Mouse (Mus musculus): Measurements from ENCODE around the gene Smim27. TPM values are rescaled to one million over a fixed set of nuclear protein-coding genes. Genes with fewer than 3 reads are reported as not detected.

The Smim27 gene
- total RNA-seq (2015; ENCODE audit: low replicate concordance) (3.4 and 14.8 TPM in 2 replicates), total RNA-seq (2017; ENCODE audit: low replicate concordance) (1.2 TPM in 1 of 2 replicates, not detected in the other)

DNA sequence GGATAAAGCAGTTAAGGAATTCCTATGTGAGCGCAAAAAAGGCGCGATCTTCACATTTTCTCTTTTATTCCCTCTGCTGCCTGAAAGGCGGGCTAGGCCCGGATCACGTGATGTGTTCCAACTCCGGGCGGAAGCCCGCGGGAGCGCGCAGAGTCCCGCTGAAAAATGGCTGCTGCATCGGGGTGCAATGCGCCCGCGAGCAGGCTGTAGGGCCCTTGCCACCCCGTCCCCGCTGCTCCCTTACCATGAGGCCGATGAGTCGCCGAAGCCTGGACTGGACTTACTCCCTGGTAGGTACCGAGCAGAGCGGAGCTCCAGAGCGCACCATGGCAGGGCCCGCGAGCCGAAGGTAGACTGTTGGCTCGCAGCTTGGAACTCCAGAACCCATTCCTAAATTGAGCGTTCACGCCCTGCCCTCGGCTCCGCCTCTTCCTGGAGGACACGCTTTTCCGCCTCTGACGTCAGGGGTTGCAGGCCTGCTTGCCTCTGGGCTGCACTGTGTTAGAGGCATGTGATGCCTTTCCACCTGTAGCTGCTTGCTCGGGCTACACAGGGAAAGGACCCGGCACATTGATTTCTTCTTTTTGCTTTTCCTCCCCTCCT lies at the start of gene Smim27, which contains the start of gene Topors:
Gene Smim27, plus strand, starts transcription at position 150 of the 603 bp plus-strand sequence.
Gene Topors, minus strand, starts transcription at position 421 of the 603 bp plus-strand sequence.
- peak; percentile 93 for ATAC-seq (replicated peaks; ENCODE audit: low FRiP score, poor library complexity, severe bottlenecking)

DNA sequence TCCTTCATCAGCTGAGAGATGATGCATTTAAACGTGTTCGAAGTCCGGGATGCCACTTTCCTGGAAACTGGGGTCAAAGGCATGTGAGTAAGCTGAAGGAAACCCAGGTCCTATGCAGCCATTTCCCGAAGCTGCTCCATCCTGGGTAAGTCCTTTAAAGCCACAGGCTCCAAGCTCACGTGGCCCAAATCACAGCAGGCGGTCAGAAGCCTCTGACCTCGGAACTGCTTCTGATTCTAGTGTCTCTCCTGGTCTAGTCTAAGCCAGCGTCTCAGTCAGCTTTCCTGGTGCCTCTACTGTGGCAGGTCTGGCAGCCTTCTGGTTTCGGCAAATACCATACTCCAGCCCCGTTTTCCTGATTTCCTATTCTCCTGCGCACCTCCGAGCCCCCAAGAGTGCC lies 48.9 kb upstream of the Smim27 start:
- ATAC-seq (replicated peaks; ENCODE audit: low FRiP score, poor library complexity, severe bottlenecking), result no peak

DNA sequence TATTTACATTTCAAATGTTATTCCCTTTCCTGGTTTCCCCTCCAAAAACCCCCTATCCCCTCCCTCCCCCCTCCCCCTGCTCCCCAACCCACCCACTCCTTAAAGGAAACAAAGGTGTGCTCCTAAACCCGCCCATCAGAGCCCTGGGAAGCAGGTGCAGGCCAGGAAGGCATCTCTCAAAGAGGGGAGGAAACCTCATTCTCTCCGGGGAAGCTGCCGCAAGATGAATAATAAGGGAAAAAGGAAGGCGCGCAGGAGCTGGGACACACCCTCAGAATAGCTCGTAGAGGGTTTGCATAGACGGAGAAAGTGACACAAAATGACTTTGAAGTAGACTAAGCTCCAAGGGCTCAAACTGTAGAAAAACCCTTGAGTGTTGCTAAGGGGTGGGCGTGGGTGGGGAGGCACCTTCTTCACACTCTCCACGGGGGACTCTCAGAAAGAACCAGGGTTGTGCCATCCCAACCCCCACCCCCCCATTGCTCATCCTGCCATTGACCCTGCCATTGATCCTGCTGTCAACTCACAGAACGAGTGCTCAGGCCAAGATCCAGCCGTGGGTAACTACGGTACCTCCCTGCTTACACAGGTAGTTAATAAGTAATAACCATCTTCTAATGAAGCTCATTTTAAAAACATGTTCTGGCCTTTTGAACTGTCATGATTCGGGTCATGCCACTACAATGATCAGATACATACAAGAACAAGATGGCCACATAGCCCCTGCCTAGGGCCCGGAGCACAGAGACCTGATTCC lies 48.2 kb upstream of the Smim27 start:
- ATAC-seq (replicated peaks; ENCODE audit: low FRiP score, poor library complexity, severe bottlenecking), result no peak

DNA sequence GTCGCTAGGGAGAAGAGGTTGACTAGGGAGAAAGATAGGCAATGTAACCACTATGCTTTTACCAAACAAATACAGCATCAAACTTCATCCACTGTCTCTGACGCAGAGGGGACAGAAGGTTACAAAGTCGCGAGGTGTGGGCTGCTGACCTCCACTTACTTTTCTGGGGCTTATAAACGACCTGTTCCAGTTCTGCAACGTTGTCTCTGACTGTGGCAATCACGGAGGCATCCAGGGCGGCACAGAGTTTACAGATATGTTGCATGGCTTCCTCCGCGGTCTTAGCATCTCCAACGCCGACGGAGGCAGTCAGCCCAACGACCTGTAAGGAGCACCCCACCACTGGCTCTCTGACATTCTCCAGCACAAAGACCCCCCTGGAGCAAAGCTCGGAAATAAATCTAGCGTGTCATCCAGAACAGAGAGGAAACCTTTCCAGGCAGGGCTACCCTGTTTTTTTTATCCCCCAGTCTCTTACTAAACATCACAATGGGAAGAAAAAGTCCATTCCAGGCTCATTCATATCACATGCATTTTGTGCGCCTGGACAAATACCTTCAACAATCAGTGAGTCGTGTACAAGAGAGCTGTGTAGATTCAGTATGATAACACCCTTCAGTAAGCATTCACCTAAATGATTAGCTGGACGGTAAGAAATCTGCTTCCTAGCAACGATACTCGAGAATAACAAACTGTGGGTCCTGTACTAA lies 47.3 kb upstream of the Smim27 start:
- no peak for ATAC-seq (replicated peaks; ENCODE audit: low FRiP score, poor library complexity, severe bottlenecking)

DNA sequence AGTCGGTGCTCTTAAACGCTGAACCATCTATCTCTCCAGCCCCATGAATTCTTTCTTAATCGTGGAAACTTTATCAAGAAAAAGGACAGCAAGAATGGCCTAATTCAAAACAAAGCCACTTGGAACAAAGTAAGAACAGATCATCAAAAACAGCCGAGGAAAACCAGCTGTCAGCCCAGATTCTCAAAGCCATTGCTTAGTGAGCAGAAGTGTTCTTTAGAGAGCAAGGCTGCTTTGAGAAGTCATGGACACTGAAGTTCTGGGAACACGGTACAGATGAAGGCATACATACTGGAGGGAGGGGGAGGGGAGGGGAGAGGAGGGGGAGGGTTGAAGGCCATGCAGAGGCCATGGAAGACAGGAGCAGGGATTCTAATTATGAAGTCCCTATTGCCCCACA lies 43.3 kb upstream of the Smim27 start:
- no peak for ATAC-seq (replicated peaks; ENCODE audit: low FRiP score, poor library complexity, severe bottlenecking)

DNA sequence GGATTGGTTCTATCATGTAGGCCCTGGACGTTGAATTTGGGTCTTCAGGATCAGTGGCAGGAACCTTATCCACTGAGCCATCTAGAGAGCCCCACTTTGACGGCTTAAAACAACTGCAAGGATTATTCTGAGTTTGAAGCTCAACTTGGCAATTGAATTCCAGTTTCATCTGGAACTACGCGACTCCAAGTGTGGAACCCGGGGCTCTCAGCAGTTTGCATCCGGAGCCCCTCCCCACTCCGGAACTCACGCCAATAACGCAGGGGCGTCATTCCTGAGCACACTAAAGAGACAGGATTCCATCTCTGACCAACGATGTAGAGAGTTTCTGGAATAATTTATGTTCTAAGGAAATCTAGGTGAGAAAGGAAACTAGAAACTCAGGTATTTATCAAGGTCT lies 42.2 kb upstream of the Smim27 start:
- ATAC-seq (replicated peaks; ENCODE audit: low FRiP score, poor library complexity, severe bottlenecking), result no peak

DNA sequence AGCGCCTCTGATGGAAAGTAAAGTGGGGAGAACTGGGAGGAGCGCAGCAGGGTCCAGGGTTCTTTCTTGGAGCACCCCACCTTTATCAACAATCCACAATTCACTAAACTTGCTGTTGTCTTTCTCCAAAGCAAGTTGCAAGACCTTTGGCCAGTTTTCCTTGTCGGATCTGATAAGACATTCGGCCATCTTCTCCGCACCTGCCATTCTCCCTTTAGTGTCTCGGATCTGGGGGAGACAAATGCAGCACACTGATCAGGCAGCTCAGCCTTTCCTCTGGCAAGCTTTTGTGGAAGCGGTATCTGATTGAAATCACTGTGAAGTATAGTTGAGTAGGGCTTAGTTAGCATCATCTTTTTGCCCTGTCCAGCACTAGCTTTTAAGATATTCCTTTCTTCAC lies 41.5 kb upstream of the Smim27 start:
- no peak for ATAC-seq (replicated peaks; ENCODE audit: low FRiP score, poor library complexity, severe bottlenecking)

DNA sequence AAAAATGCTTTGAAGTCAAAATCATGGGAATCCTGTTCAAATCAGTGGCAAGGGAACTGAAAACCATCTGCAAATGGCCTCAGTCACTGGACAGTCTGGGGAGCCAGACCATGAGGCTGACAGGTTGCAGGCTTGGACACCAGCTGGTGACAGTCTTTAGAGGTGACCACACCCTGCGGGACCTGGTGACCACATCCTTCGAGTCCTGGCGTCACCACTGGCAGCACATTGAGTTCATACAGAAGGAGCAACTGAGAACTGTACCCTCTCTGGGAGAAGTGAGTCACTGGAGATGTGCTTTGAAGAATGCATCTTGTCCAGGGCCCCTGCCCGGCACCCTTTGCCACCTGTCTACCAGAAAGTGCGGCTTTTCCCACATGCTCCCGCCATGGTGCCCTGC lies 39.7 kb upstream of the Smim27 start:
- ATAC-seq (replicated peaks; ENCODE audit: low FRiP score, poor library complexity, severe bottlenecking), result no peak

DNA sequence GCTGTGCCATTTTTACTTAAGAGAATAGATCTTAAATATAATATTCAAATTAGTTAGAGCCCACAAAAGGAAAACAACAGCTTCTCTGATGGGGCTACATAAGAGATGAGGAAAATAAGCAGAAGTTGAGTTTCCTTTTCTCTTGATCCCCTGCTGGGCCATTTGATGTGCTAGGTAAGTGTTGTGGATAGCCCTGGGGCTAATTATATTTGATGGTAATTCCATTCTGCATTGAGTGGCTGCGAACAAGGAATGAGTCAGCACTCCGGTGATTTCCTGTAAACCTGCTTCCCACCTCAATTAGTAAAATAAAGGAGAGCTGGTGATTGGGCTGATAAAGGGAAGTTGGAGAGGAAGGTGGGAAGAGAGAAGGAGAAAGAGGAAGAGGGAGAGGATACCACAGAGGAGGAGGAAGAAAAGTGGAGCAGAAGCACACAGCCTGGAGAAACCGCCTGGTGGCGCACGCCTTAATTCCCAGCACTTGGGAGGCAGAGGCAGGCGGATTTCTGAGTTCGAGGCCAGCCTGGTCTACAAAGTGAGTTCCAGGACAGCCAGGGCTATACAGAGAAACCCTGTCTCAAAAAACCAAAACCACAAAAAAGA lies 36.2 kb upstream of the Smim27 start:
- ATAC-seq (replicated peaks; ENCODE audit: low FRiP score, poor library complexity, severe bottlenecking), result no peak

DNA sequence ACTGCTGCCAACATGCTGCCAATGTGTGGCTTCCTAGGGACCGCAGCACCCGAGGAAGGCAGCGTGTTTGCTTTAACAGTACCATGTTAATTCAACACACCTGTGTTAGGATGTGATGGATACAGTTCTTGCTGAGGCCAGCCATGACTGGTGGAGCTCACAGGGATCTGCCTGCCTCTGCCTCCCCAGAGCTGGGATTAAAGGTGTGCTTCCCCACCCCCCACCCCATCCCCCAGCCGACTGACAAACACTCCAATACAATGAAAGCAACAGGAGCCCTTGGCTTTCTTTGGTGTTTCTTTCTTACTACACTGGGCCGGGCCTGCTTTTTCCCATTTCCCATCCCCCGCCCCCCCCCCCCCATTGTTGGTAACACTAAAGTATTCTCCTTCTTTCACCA lies 35.1 kb upstream of the Smim27 start:
- no peak for ATAC-seq (replicated peaks; ENCODE audit: low FRiP score, poor library complexity, severe bottlenecking)

DNA sequence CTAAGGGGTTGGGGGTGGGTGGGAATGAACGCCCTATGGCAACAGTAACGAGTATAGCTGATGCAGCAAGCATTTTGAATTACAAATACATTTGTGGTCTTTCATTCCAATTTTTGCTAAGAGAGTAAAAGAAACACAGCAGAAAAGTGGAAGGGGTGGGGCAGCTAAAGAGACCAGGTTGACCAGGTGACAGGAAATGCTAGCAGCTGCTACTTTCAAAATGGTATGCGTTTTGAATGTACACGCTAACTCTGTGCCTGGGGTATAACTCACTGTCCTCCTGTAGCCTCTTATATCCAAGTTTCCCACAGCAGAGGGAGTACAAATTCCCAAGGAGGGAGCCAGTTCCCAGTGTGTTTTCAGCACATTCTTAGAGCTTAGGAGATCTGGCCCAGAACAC lies 32.5 kb upstream of the Smim27 start:
- ATAC-seq (replicated peaks; ENCODE audit: low FRiP score, poor library complexity, severe bottlenecking), result no peak

DNA sequence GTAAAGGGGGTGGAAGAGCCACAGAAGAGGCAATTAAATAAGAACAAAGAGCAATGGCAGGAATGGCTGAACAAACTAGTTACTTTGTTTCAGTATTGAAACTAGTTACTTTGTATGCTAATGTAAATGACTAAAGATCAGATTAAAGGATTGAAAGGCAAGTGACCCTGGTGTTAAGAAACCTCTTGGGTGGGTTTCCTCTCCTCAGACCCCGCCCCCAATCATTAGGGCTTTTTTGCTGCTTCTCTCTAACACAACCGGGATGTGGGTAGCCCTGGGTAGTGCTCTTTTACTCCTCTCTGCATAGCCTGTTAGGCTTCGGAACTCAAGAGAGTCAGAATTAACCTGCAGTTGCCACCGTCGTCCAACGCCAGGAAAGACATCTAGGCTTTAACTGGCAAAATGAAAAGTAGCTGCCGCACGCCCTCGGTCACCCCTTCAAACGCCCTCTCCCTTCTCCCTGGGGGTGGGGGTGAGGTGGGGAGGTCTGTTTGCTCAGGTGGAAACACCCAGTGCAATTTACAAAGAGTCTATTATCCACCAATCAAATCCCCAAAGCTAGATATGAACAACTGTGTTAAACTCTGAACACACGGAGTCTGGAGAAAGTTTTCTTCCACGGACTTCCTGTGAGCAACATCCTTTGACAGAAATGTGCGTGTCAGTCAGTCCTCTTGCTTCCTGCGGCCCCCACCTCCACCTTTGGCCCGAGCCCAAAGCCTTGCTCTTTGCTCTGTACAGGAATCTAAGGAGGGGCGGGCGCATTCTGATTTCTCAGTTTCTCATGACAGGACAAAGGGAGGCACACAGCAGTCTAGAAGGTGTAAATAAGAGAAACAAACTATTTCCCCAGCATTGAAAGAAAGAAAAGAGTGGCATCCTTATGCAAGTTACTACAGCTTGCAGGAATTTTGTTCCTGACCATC lies 30.6 kb upstream of the Smim27 start:
- no peak for ATAC-seq (replicated peaks; ENCODE audit: low FRiP score, poor library complexity, severe bottlenecking)

DNA sequence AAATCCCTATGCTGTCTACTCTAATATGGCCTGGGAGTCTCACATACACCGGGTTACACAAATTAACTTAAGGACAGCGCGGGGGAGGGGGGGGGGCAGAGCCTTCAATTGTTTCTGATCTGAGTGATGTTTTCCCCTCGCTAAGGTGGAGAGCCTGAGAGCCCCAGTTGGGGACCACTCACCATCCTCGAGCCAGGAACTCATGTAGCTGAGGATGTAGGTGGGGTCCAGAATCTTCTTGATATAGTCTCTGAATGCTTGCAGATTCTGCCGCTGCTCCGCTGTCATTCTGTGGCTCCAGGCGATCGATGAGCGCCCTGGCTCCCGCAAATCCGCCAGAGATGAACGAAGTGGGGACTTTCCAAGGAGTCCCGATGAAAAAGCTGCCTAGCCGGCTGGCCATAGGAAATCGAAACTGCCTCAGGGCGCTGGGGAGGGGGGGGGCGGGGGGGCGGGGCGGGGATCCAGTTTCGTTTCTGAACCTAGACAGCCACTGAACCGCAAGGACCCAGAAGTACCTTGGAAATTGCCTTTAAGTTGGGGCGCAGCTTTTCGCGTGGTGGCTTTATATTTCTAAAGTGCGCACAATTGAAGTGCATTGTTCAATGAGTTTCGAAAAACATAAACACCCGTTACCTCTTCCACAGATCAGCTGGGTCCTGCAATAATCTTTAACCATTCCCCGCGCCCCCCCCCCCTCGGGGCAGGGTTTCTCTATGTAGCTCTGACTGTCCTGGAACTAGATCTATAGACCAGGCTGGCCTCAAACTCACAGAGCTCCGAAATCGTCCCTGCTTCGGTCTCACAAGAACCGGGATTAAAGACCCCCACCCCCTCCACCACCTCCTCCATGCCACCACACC lies 29.7 kb upstream of the Smim27 start, which contains the start of gene Ddx58:
Gene Ddx58, minus strand, starts transcription at position 420 of the 863 bp plus-strand sequence.
- 0 out of 2 replicates have a peak, but pooled peaks have one; percentile 34 for ATAC-seq (replicated peaks; ENCODE audit: low FRiP score, poor library complexity, severe bottlenecking)

DNA sequence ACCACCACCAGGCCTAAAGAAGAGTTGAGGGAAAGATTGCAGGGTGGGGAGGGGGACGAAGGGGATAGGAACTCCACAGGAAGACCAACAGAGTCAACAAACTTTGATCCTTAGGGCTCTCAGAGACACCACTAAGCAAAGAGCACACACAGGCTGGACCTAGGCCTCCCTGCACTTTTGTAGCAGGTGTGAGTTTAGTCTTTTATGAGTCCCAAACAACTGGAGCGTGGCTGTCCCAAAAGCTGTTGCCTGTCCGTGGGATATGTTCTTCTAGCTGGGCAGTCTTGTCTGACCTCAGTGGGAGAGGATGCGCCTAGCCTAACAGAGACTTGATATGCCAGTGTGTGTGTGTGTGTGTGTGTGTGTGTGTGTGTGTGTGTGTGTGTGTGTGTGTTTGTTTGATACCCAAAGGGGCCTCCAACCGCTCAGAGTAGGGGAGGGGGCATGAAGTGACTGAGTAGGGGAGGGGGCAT lies 29.1 kb upstream of the Smim27 start:
- no peak for ATAC-seq (replicated peaks; ENCODE audit: low FRiP score, poor library complexity, severe bottlenecking)

DNA sequence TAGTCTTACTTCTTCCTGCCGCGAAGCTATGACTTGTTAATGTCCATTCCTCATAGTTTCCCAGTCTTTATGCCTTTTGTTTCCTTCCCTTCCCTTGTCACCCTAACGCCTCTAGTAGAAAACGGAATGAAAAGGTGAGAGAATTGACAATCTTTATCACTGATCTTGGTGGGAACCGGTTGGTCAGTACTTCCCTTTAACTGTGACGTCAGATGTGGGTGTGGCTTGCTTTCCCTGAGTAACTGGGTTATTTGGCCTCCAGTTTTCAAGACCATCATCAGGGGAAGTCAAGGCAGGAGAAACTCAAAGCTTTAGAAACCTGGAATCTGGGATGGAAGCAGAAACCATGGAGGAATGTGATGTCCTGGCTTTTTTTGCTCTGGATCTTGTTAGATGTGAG lies 27.5 kb upstream of the Smim27 start:
- ATAC-seq (replicated peaks; ENCODE audit: low FRiP score, poor library complexity, severe bottlenecking), result no peak

DNA sequence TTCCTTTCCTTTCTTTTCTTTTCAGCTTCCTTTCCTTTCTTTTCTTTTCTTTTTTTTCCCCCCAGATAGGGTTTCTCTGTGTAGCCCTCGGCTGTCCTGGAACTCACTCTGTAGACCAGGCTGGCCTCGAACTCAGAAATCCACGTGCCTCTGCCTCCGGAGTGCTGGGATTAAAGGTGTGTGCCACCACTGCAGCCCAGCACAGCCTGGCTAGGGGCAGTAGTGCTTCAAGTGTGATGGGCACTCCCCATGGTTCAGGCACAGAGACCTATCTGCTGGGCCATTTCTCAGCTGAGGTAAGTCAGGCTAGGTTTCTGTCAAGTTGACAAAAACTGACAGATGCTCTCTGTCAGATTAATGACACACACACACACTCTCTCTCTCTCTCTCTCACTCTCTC lies 26.4 kb upstream of the Smim27 start:
- ATAC-seq (replicated peaks; ENCODE audit: low FRiP score, poor library complexity, severe bottlenecking), result no peak

DNA sequence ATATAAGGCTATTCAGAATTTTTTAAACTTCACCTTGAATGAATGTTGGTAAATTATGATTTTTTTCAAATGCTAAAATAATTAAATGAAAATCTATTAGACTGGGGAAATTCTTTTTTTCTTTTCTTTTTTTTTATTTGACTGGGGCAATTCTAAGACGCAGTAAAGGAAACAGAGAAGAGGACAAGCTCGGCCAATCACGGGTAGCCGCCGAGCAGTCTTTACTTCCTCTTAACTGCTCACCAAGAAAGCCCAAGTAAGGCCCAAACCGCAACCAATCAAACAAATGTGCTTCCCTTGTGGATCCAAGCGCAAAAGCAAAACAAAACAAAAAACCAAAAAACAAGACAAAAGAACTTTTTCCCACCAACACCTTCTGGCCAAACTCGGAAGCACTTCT lies 25.3 kb upstream of the Smim27 start:
- ATAC-seq (replicated peaks; ENCODE audit: low FRiP score, poor library complexity, severe bottlenecking), result no peak

DNA sequence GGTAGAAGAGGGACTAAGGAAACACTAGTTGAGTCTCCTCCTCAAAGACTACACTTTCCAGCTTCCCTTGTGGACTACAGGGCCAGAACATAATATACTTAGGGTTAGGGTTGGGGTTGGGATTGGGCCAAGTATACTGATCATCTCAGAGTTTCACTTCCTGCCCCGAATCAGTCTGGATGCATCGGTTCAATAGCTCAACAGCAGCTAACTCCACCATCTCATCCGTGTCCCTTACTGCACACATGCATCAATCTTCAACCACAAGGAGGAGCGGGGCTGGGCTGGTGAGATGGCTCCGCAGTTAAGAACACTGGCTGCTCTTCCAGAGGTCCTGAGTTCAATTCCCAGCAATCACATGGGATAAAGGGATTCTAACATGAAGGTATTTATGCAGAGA lies 18.4 kb upstream of the Smim27 start:
- no peak for ATAC-seq (replicated peaks; ENCODE audit: low FRiP score, poor library complexity, severe bottlenecking)
